In genomic region chr5:121690482-121691211, GRCm38 (mm10) we compare ENCODE assay signal across 9 mouse cellular contexts. TPM values are rescaled to one million over a fixed set of nuclear protein-coding genes. Genes with fewer than 3 reads are reported as not detected.
A peak's percentile ranks its signal among the peaks of the same experiment; 100 is the strongest.
DNase-seq lines count a peak whose midpoint lies in the region; ATAC-seq and TF ChIP-seq lines count a peak whose summit lies in the region.
"Had no signal": no experiment of that assay in that cellular context is flagged by ENCODE, and none has a peak within 500 bp of the region (broad histone marks: within the 10 kb centered on the region; RNA-seq: fewer than 3 reads in every experiment).

No protein-coding gene starts in this region.

- no peak for TF ChIP-seq CTCF in left cerebral cortex, adult 2 months (IDR thresholded peaks at IDR 0.05)

- H3K27me3 ChIP-seq in forebrain, embryonic 16.5 days (replicated peaks; ENCODE audit: control insufficient read depth, insufficient read depth, low read length): no peaks in the 10 kb centered on the region
- no peaks in the 10 kb centered on the region for H3K27me3 ChIP-seq in forebrain, embryonic 10.5 days (ENCODE audit: poor library complexity, severe bottlenecking)
- H3K27me3 ChIP-seq: limb, embryonic 13.5 days had no signal

- intact Hi-C loops in left cerebral cortex, adult 2 months (cut with DNase I): no loop called here

- H3K4me3 ChIP-seq in forebrain, embryonic 16.5 days (replicated peaks; ENCODE audit: low read length): no peak overlapping the region
- H3K4me3 ChIP-seq in forebrain, embryonic 10.5 days: no peak overlapping the region
- H3K4me3 ChIP-seq in left cerebral cortex, adult 2 months: no peak overlapping the region
- H3K4me3 ChIP-seq: limb, embryonic 13.5 days had no signal

- H3K9me3 ChIP-seq in forebrain, embryonic 16.5 days (ENCODE audit: control insufficient read depth, low read length): no peaks in the 10 kb centered on the region
- H3K9me3 ChIP-seq in forebrain, embryonic 10.5 days: no peaks in the 10 kb centered on the region
- H3K9me3 ChIP-seq: limb, embryonic 13.5 days had no signal

- H3K9ac ChIP-seq in forebrain, embryonic 16.5 days (replicated peaks; ENCODE audit: low read depth, low read length): no peak overlapping the region
- H3K9ac ChIP-seq: limb, embryonic 13.5 days had no signal

- H3K36me3 ChIP-seq in forebrain, embryonic 16.5 days (ENCODE audit: control insufficient read depth, insufficient read depth): peaks cover 12% of the 10 kb centered on the region
- peaks cover 25% of the 10 kb centered on the region for H3K36me3 ChIP-seq in forebrain, embryonic 10.5 days (replicated peaks)

- no peak for DNase-seq in forebrain, embryonic 10.5 days (ENCODE audit: extremely low spot score, low spot score)
- peak; percentile 58 for DNase-seq in NIH3T3 (ENCODE audit: low read depth)
- peak; percentile 30 for DNase-seq in gastrocnemius, postnatal 10 days
- DNase-seq in kidney, postnatal 14 days: peak; percentile 73
- DNase-seq in thymus, postnatal 4 days: no peak
- DNase-seq in embryo, embryonic 10 days (ENCODE audit: low spot score): no peak
- no peak for DNase-seq in left cerebral cortex, adult 2 months (ENCODE audit: extremely low spot score in 1 of 2, low spot score in 2 of 2)

- 66% methylated on average over 7 of the region's 7 CpGs for WGBS in forebrain, embryonic 16.5 days
- WGBS in forebrain, embryonic 10.5 days: 89% methylated on average over 7 of the region's 7 CpGs

- no peak for ATAC-seq in forebrain, embryonic 16.5 days

- peaks cover 9% of the 10 kb centered on the region for H3K4me1 ChIP-seq in forebrain, embryonic 16.5 days (replicated peaks; ENCODE audit: control insufficient read depth, insufficient read depth, low read length)
- no peaks in the 10 kb centered on the region for H3K4me1 ChIP-seq in forebrain, embryonic 10.5 days
- H3K4me1 ChIP-seq: limb, embryonic 13.5 days had no signal

- no peak overlapping the region for H3K4me2 ChIP-seq in forebrain, embryonic 16.5 days (ENCODE audit: low read length)
- H3K4me2 ChIP-seq: limb, embryonic 13.5 days had no signal

- peak overlapping the region; percentile 67 for H3K27ac ChIP-seq in forebrain, embryonic 16.5 days (ENCODE audit: low read length)
- H3K27ac ChIP-seq in forebrain, embryonic 10.5 days: no peak overlapping the region
- H3K27ac ChIP-seq in left cerebral cortex, adult 2 months: no peak overlapping the region
- H3K27ac ChIP-seq: limb, embryonic 13.5 days had no signal

RNA-seq across cellular contexts. Expression of gene Atxn2, which starts 20.5 kb away (rescaled TPM):
- 55.8 and 58.3 TPM in 2 replicates for polyA plus RNA-seq in forebrain, embryonic 16.5 days (2015; fragmentation: Nextera tagmentation; extraction: Ambion mirVana)
- polyA plus RNA-seq in forebrain, embryonic 10.5 days (2016; fragmentation: Nextera tagmentation; extraction: Ambion mirVana): 41.0 and 41.1 TPM in 2 replicates
- total RNA-seq in gastrocnemius, postnatal 10 days (2021): 100 to 1,000 TPM; 127 to 152 TPM
- total RNA-seq in left cerebral cortex, adult 2 months (2021): 100 to 1,000 TPM; 248 to 251 TPM

RNA-seq across cellular contexts. Expression of gene Brap, which starts 30.3 kb away (rescaled TPM):
- 51.5 and 55.5 TPM in 2 replicates for polyA plus RNA-seq in forebrain, embryonic 16.5 days (2015; fragmentation: Nextera tagmentation; extraction: Ambion mirVana)
- 33.9 and 39.7 TPM in 2 replicates for polyA plus RNA-seq in forebrain, embryonic 10.5 days (2016; fragmentation: Nextera tagmentation; extraction: Ambion mirVana)
- 10 to 100 TPM; 24.2 to 26.2 TPM for total RNA-seq in gastrocnemius, postnatal 10 days (2021)
- 10 to 100 TPM; 67.3 to 68.0 TPM for total RNA-seq in left cerebral cortex, adult 2 months (2021)

RNA-seq across cellular contexts. Expression of gene Acad10, which starts 30.3 kb away (rescaled TPM):
- polyA plus RNA-seq in forebrain, embryonic 16.5 days (2015; fragmentation: Nextera tagmentation; extraction: Ambion mirVana): 0.71 and 1.5 TPM in 2 replicates
- 2.0 TPM in 2 replicates for polyA plus RNA-seq in forebrain, embryonic 10.5 days (2016; fragmentation: Nextera tagmentation; extraction: Ambion mirVana)
- total RNA-seq in gastrocnemius, postnatal 10 days (2021): 1 to 10 TPM; 5.6 to 6.1 TPM
- 1 to 10 TPM; 5.0 to 5.3 TPM for total RNA-seq in left cerebral cortex, adult 2 months (2021)

Comparison
In these comparisons a context has a peak if more than half of its experiments do, and no peak if none do; other contexts are left out.
1. DNase-seq: peak in NIH3T3 (single experiment), gastrocnemius, postnatal 10 days (single experiment) and kidney, postnatal 14 days (single experiment); none in forebrain, embryonic 10.5 days (single experiment), thymus, postnatal 4 days (single experiment), embryo, embryonic 10 days (single experiment) and left cerebral cortex, adult 2 months (0 of 2).